Comparison of ENCODE assay signal across 27 mouse cellular contexts in the genomic region with DNA sequence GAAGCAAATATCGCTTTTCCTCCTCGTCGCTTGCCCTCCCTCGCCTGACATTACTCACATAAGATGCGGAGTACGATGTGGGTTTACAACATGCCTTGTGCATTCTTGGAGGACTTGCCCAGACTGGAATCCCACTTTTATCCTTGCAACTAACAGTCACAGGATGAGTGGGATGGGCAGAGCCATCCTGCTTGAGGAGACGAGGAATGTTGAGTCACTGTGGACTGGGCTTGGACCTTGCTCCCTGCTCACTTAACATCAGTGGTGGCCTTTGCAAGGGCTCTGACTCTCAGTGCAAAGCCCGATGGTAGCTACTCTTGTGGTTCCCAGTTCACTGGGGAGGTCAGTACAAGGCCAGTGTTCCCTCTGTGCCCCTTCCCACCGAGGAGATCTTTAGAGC. TPM values are rescaled to one million over a fixed set of nuclear protein-coding genes. Genes with fewer than 3 reads are reported as not detected.
DNase-seq lines count a peak whose midpoint lies in the region; ATAC-seq and TF ChIP-seq lines count a peak whose summit lies in the region.
"Had no signal": no experiment of that assay in that cellular context is flagged by ENCODE, and none has a peak within 500 bp of the region (broad histone marks: within the 10 kb centered on the region; RNA-seq: fewer than 3 reads in every experiment).

No protein-coding gene starts in this region.

- POLR2A ChIA-PET in Patski (lab: Charles Lee) = no interaction called here

- no peaks in the 10 kb centered on the region for H3K36me3 ChIP-seq in intestine, postnatal 0 days (ENCODE audit: control insufficient read depth, insufficient read depth)
- H3K36me3 ChIP-seq: embryonic facial prominence, embryonic 13.5 days; forebrain, embryonic 10.5 days; forebrain, embryonic 15.5 days; heart, embryonic 10.5 days; heart, embryonic 15.5 days; limb, embryonic 13.5 days; midbrain, embryonic 15.5 days; stomach, embryonic 15.5 days had no signal

- H3K4me2 ChIP-seq in intestine, postnatal 0 days (replicated peaks; ENCODE audit: low read depth) = no peak overlapping the region
- H3K4me2 ChIP-seq: embryonic facial prominence, embryonic 13.5 days; forebrain, embryonic 15.5 days; heart, embryonic 15.5 days; limb, embryonic 13.5 days; lung, embryonic 14.5 days; midbrain, embryonic 15.5 days; stomach, embryonic 15.5 days had no signal

- peak; percentile 19 for DNase-seq in adrenal gland, postnatal 14 days
- DNase-seq in adrenal gland, adult 8-10 months = no peak
- peak; percentile 44 for DNase-seq in 3134 (ENCODE audit: extremely low read depth, insufficient read length, low spot score)
- DNase-seq in Patski (ENCODE audit: low read depth, low spot score) = no peak
- no peak for DNase-seq in heart, adult 11 months
- DNase-seq in layer of hippocampus, postnatal 25 days (ENCODE audit: extremely low spot score in 1 of 2, low spot score in 1 of 2) = no peak
- DNase-seq: cerebellum, adult 18-20 months; cerebellum, postnatal 10 days; kidney, adult 9 months; kidney, postnatal 14 days; lung, embryonic 14.5 days; lung, postnatal 14 days; right cerebral cortex, postnatal 25 days; thymus, postnatal 14 days had no signal

- H3K4me3 ChIP-seq in intestine, postnatal 0 days (ENCODE audit: low read depth, low read length) = no peak overlapping the region
- H3K4me3 ChIP-seq: embryonic facial prominence, embryonic 13.5 days; forebrain, embryonic 10.5 days; forebrain, embryonic 15.5 days; heart, embryonic 10.5 days; heart, embryonic 15.5 days; left cerebral cortex, adult 2 months; limb, embryonic 13.5 days; midbrain, embryonic 15.5 days; stomach, embryonic 15.5 days had no signal

- H3K9ac ChIP-seq in intestine, postnatal 0 days (ENCODE audit: low read depth, low read length) = no peak overlapping the region
- H3K9ac ChIP-seq: embryonic facial prominence, embryonic 13.5 days; forebrain, embryonic 15.5 days; heart, embryonic 15.5 days; limb, embryonic 13.5 days; liver, embryonic 14.5 days; lung, embryonic 14.5 days; midbrain, embryonic 15.5 days; stomach, embryonic 15.5 days had no signal

- 55% methylated on average over 9 of the region's 9 CpGs for WGBS in intestine, postnatal 0 days

- in situ Hi-C loops in Patski (cut with MboI; ENCODE audit: low pct_unique_long_range_greater_than_20kb) = no loop called here

- ATAC-seq in Patski = peak; percentile 77
- peak; percentile 72; the same call in 1 of the 2 replicates for ATAC-seq in intestine, postnatal 0 days
- ATAC-seq: CD4-positive, CD25-positive, alpha-beta regulatory T cell, adult 4 months; forebrain, embryonic 15.5 days; hindbrain, embryonic 16.5 days; midbrain, embryonic 15.5 days had no signal

- H3K9me3 ChIP-seq in intestine, postnatal 0 days (ENCODE audit: control insufficient read depth) = no peaks in the 10 kb centered on the region
- H3K9me3 ChIP-seq: embryonic facial prominence, embryonic 13.5 days; forebrain, embryonic 10.5 days; forebrain, embryonic 15.5 days; heart, embryonic 10.5 days; heart, embryonic 15.5 days; limb, embryonic 13.5 days; midbrain, embryonic 15.5 days; stomach, embryonic 15.5 days had no signal

- H3K4me1 ChIP-seq in intestine, postnatal 0 days (replicated peaks; ENCODE audit: control insufficient read depth, insufficient read depth, low read length) = no peaks in the 10 kb centered on the region
- H3K4me1 ChIP-seq: stomach, embryonic 15.5 days had no signal

- CTCF ChIA-PET in Patski (lab: Charles Lee) = interaction anchor here (2.4 kb wide), 1 partner anchor 12 kb away, joined by 7 read pairs; no protein-coding TSS in a partner anchor

- no peak for TF ChIP-seq CTCF in Patski (IDR thresholded peaks at IDR 0.05)
- TF ChIP-seq CTCF in intestine, postnatal 0 days (IDR thresholded peaks at IDR 0.05; ENCODE audit: low read depth) = no peak

- no peaks in the 10 kb centered on the region for H3K27me3 ChIP-seq in Patski
- no peaks in the 10 kb centered on the region for H3K27me3 ChIP-seq in intestine, postnatal 0 days (replicated peaks; ENCODE audit: control insufficient read depth, insufficient read depth, low read length)
- H3K27me3 ChIP-seq: embryonic facial prominence, embryonic 13.5 days; forebrain, embryonic 15.5 days; limb, embryonic 13.5 days; midbrain, embryonic 15.5 days; stomach, embryonic 15.5 days had no signal

- H3K27ac ChIP-seq in intestine, postnatal 0 days (ENCODE audit: low read depth, low read length) = no peak overlapping the region
- H3K27ac ChIP-seq: embryonic facial prominence, embryonic 13.5 days; forebrain, embryonic 10.5 days; forebrain, embryonic 15.5 days; heart, embryonic 10.5 days; heart, embryonic 15.5 days; left cerebral cortex, adult 2 months; limb, embryonic 13.5 days; liver, embryonic 14.5 days; midbrain, embryonic 15.5 days; stomach, embryonic 15.5 days had no signal

RNA-seq across cellular contexts. Expression of a gene that starts 22.1 kb away (rescaled TPM):
- 31.7 and 43.0 TPM in 2 replicates for total RNA-seq in adrenal gland, postnatal 14 days (2021)
- total RNA-seq in adrenal gland, adult 8-10 months (2022) = 10 to 100 TPM; 42.3 to 93.1 (median 66.6) TPM
- polyA plus RNA-seq in Patski (2021) = 2.2 TPM
- polyA plus RNA-seq in intestine, postnatal 0 days (2015; fragmentation: Nextera tagmentation; extraction: Ambion mirVana) = 3.1 and 3.8 TPM in 2 replicates
- 10 to 100 TPM; 24.6 to 29.6 TPM for total RNA-seq in layer of hippocampus, postnatal 25 days (2021)

Comparison
In these comparisons a context has a peak if more than half of its experiments do, and no peak if none do; other contexts are left out.
1. DNase-seq: peak in adrenal gland, postnatal 14 days (single experiment) and 3134 (single experiment); none in adrenal gland, adult 8-10 months (single experiment), Patski (single experiment), heart, adult 11 months (single experiment) and layer of hippocampus, postnatal 25 days (0 of 2).